Mouse (Mus musculus) kidney, adult 2 months (tissue): ENCODE measurements at regions not wholly inside any gene's neighbourhood (a gene's known extent, or its start where the extent isn't known, plus 50 kb on each side); places are given as distances from the start of the nearest gene placed in this dataset.
A peak's percentile ranks its signal among the peaks of the same experiment; 100 is the strongest.

Experiments
- DNase-seq: peaks from one replicate; pipeline ENCODE4 v3.0.0; 2021
- H3K27ac ChIP-seq: fragments of 200-500 bp; 2 replicates; pipeline ENCODE4 v1.5.1; 2012; ENCODE audit warnings: low read depth, low read length, control low read depth, inconsistent platforms; ENCODE audit not compliant: insufficient read depth
- H3K27me3 ChIP-seq: fragments of 200-500 bp; replicated peaks from 2 replicates; pipeline ENCODE4 v1.6.1; 2012; ENCODE audit warnings: mild to moderate bottlenecking, moderate library complexity, low read length, inconsistent platforms; ENCODE audit not compliant: control insufficient read depth, insufficient read depth
- H3K36me3 ChIP-seq: fragments of 200-500 bp; 2 replicates; pipeline ENCODE4 v1.6.1; 2012; ENCODE audit warnings: mild to moderate bottlenecking, moderate library complexity, low read length, inconsistent platforms; ENCODE audit not compliant: control insufficient read depth, insufficient read depth
- H3K4me1 ChIP-seq: fragments of 200-500 bp; 2 replicates; pipeline ENCODE4 v1.6.1; 2011; ENCODE audit warnings: low read length; ENCODE audit not compliant: control insufficient read depth, insufficient read depth
- H3K4me3 ChIP-seq: fragments of 200-500 bp; 2 replicates; pipeline ENCODE4 v1.5.1; 2011; ENCODE audit warnings: mild to moderate bottlenecking, low read depth, low read length, control low read depth; ENCODE audit not compliant: insufficient read depth
- CTCF ChIP-seq: fragments of 200-500 bp; conservative IDR thresholded peaks from 2 replicates; pipeline ENCODE4 v1.5.1; 2011; ENCODE audit warnings: low read depth, mild to moderate bottlenecking, control low read depth, low read length, moderate library complexity, mixed read lengths; ENCODE audit not compliant: insufficient read depth, insufficient read length
- POLR2A ChIP-seq: fragments of 200-500 bp; IDR thresholded peaks from one replicate; pipeline ENCODE4 v1.6.1; 2011; ENCODE audit warnings: low read depth, low read length, control low read depth
- WGBS: fragments of 180-500 bp; shearing (Covaris S2); methylation state at CpG from one replicate; pipeline ENCODE4 v1.1.7; 2018; 5-methylcytosine and 5-hydroxymethylcytosine counted together

GRCm38 (mm10) chr2:137408294-137408693 lies 291.9 kb upstream of the Jag1 start:
- Histone ChIP-seq H3K4me1 (no peaks in the 10 kb centered on the region), H3K27me3 (no peaks in the 10 kb centered on the region), H3K27ac (no peak overlapping the region), H3K4me3 (no peak overlapping the region), H3K36me3 (no peaks in the 10 kb centered on the region)
- WGBS: 33% methylated on average over 2 of the region's 2 CpGs
- peak; percentile 30 for DNase-seq
- TF ChIP-seq POLR2A (no peak), CTCF (no peak)

GRCm38 (mm10) chr2:137393486-137393885 lies 277.0 kb upstream of the Jag1 start:
- 74% methylated on average over 4 of the region's 4 CpGs for WGBS
- Histone ChIP-seq H3K27me3 (no peaks in the 10 kb centered on the region), H3K27ac (no peak overlapping the region), H3K36me3 (no peaks in the 10 kb centered on the region), H3K4me3 (no peak overlapping the region), H3K4me1 (no peaks in the 10 kb centered on the region)
- no peak for TF ChIP-seq CTCF
- no peak for TF ChIP-seq POLR2A
- DNase-seq: no peak

GRCm38 (mm10) chr2:137379816-137380215 lies 263.4 kb upstream of the Jag1 start:
- WGBS: 91% methylated on average over 2 of the region's 2 CpGs
- Histone ChIP-seq H3K36me3 (no peaks in the 10 kb centered on the region), H3K27me3 (no peaks in the 10 kb centered on the region), H3K4me3 (no peak overlapping the region), H3K27ac (no peak overlapping the region), H3K4me1 (no peaks in the 10 kb centered on the region)
- no peak for DNase-seq
- no peak for TF ChIP-seq POLR2A
- no peak for TF ChIP-seq CTCF

- WGBS: 81% methylated on average over 5 of the region's 5 CpGs
- TF ChIP-seq CTCF (no peak), POLR2A (no peak)
- Histone ChIP-seq H3K27me3 (no peaks in the 10 kb centered on the region), H3K4me1 (no peaks in the 10 kb centered on the region), H3K36me3 (no peaks in the 10 kb centered on the region), H3K27ac (no peak overlapping the region), H3K4me3 (no peak overlapping the region)
- no peak for DNase-seq
These were observed 258.9 kb upstream of the Jag1 start for GRCm38 (mm10) chr2:137375346-137375745.

GRCm38 (mm10) chr2:137371062-137371461 lies 254.6 kb upstream of the Jag1 start:
- Histone ChIP-seq H3K36me3 (no peaks in the 10 kb centered on the region), H3K27me3 (no peaks in the 10 kb centered on the region), H3K27ac (no peak overlapping the region), H3K4me3 (no peak overlapping the region), H3K4me1 (no peaks in the 10 kb centered on the region)
- TF ChIP-seq POLR2A: no peak
- TF ChIP-seq CTCF: no peak
- WGBS: 78% methylated on average over 2 of the region's 2 CpGs
- no peak for DNase-seq

- TF ChIP-seq CTCF (no peak), POLR2A (no peak)
- WGBS: 65% methylated on average over 2 of the region's 2 CpGs
- DNase-seq: no peak
- H3K36me3 ChIP-seq: no peaks in the 10 kb centered on the region
- H3K27me3 ChIP-seq: no peaks in the 10 kb centered on the region
- no peak overlapping the region for H3K4me3 ChIP-seq
- no peaks in the 10 kb centered on the region for H3K4me1 ChIP-seq
- no peak overlapping the region for H3K27ac ChIP-seq
These were observed 246.6 kb upstream of the Jag1 start for GRCm38 (mm10) chr2:137363006-137363405.

GRCm38 (mm10) chr2:137357181-137357738 lies 240.8 kb upstream of the Jag1 start:
- H3K36me3 ChIP-seq: no peaks in the 10 kb centered on the region
- DNase-seq: no peak
- H3K4me3 ChIP-seq: no peak overlapping the region
- no peaks in the 10 kb centered on the region for H3K27me3 ChIP-seq
- WGBS: 53% methylated on average over 13 of the region's 13 CpGs
- no peaks in the 10 kb centered on the region for H3K4me1 ChIP-seq
- no peak for TF ChIP-seq POLR2A
- no peak for TF ChIP-seq CTCF
- H3K27ac ChIP-seq: no peak overlapping the region

- H3K36me3 ChIP-seq: no peaks in the 10 kb centered on the region
- no peak overlapping the region for H3K4me3 ChIP-seq
- no peak for DNase-seq
- no peak overlapping the region for H3K27ac ChIP-seq
- TF ChIP-seq CTCF (no peak), POLR2A (no peak)
- no peaks in the 10 kb centered on the region for H3K27me3 ChIP-seq
- WGBS: 55% methylated on average over 2 of the region's 2 CpGs
- H3K4me1 ChIP-seq: no peaks in the 10 kb centered on the region
These were observed 227.3 kb upstream of the Jag1 start for GRCm38 (mm10) chr2:137343736-137344135.
